Mouse (Mus musculus) small intestine, adult 2 months (tissue): Measurements from ENCODE around the gene Mef2c.

ENCODE experiments used
- CTCF ChIP-seq: fragments of 200-500 bp; IDR thresholded peaks from 2 replicates; pipeline ENCODE4 v1.5.1; 2012; ENCODE audit warnings: low read depth, mild to moderate bottlenecking, control low read depth, inconsistent platforms, low read length, moderate library complexity, mixed read lengths; ENCODE audit not compliant: insufficient replicate concordance, insufficient read length; ENCODE audit errors: extremely low read depth
- POLR2A ChIP-seq: fragments of 200-500 bp; IDR thresholded peaks from 2 replicates; pipeline ENCODE4 v1.6.1; 2012; ENCODE audit warnings: low read depth, mild to moderate bottlenecking, control low read depth, inconsistent platforms, low read length, moderate library complexity

GRCm38 (mm10) chr13:83713661-83714291 lies 209.9 kb downstream of the Mef2c start:
- no peak for TF ChIP-seq POLR2A
- no peak for TF ChIP-seq CTCF
